Mouse (Mus musculus) E14TG2a.4 (cell line): ENCODE measurements around the gene Cenpm.

ENCODE experiments used
- CTCF ChIP-seq: conservative IDR thresholded peaks from 2 replicates; pipeline ENCODE4 v1.5.1; 2014; ENCODE audit warnings: low read length
- NANOG ChIP-seq: IDR thresholded peaks from 2 replicates; pipeline ENCODE4 v1.6.1; 2014; ENCODE audit warnings: borderline replicate concordance, low read length, mixed read lengths
- POU5F1 ChIP-seq: IDR thresholded peaks from 2 replicates; pipeline ENCODE4 v1.6.1; 2014; ENCODE audit warnings: low read length, borderline replicate concordance

- no peak for TF ChIP-seq CTCF
- no peak for TF ChIP-seq POU5F1
- TF ChIP-seq NANOG, result no peak
These were observed 29.1 kb downstream of the Cenpm start for GRCm38 (mm10) chr15:82215332-82216046.
